Mouse (Mus musculus): Measurements from ENCODE around the gene 4933411K16Rik. TPM values are rescaled to one million over a fixed set of nuclear protein-coding genes. Genes with fewer than 3 reads are reported as not detected.

Gene 4933411K16Rik
- polyA plus RNA-seq, 1 experiment from 2014 or later, result not detected

DNA sequence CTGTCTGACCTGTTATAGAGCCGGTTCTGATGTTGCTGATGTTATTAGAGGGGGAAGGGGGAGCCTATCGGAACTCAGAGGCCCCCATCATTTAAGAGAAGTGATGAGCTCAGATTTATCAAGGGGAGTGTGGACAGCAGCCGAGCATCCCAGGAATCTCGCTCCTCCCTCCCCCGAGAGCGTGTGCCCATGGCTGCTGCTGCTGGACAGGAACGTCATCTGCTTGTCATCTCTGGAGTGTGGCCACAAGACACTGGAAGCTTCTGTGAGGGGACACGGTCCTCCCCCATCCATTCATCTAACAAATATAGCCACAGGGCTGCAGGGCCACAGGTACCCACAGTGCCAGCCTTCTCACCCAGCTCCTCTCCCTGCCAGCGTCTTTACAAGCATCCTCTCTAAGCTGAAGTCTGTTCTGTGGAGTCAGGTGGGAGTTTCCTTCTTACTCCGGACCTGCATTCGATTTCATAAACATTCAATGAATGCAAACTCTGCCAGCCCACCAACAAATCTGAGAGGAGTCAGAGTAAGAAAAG is 14.8 kb upstream of the 4933411K16Rik start:
- 84% methylated on average over 11 of the region's 11 CpGs for WGBS
- Histone ChIP-seq H3K9ac (no peak overlapping the region), H3K27me3 (replicated peaks) (no peaks in the 10 kb centered on the region)

GRCm38 (mm10) chr19:42038310-42038709 is 13.7 kb upstream of the 4933411K16Rik start:
- no peaks in the 10 kb centered on the region for H3K36me3 ChIP-seq (replicated peaks)
- no peak for ATAC-seq (replicated peaks)
- H3K27me3 ChIP-seq (replicated peaks), result no peaks in the 10 kb centered on the region
- H3K9me3 ChIP-seq, result no peaks in the 10 kb centered on the region
- peaks cover 3% of the 10 kb centered on the region; the same call in 1 of the 2 replicates for H3K4me1 ChIP-seq
- no peak overlapping the region for H3K4me3 ChIP-seq
- WGBS, result 93% methylated on average over 12 of the region's 12 CpGs
- H3K4me2 ChIP-seq, result no peak overlapping the region
- H3K9ac ChIP-seq, result no peak overlapping the region
- no peak overlapping the region for H3K27ac ChIP-seq

More for the DNA sequence above, 14.8 kb upstream of the 4933411K16Rik start:
- Histone ChIP-seq H3K4me3 (no peak overlapping the region), H3K9me3 (no peaks in the 10 kb centered on the region), H3K36me3 (replicated peaks) (no peaks in the 10 kb centered on the region), H3K27ac (no peak overlapping the region), H3K4me1 (peaks cover 3% of the 10 kb centered on the region; the same call in 1 of the 2 replicates), H3K4me2 (no peak overlapping the region)
- ATAC-seq (replicated peaks), result no peak

DNA sequence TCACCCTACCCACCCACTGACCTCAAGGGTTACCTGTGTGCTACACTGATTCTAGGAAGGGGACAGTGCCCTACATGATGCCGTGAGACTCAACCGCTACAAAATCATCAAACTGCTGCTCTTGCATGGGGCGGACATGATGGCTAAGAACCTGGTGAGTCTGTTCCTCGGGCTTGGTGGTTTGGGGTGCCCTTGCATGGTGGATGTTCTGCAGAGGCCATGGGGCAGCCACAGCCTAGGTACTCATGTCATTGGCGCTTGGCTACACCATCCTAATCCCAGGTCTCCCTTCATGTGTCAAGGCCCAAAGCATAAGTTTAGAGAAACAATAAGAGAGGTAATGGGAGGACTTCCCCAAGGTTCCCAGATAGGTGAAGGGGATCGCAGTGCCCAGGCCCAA is 8.1 kb upstream of the 4933411K16Rik start:
- Histone ChIP-seq H3K27ac (no peak overlapping the region), H3K4me2 (no peak overlapping the region), H3K9me3 (no peaks in the 10 kb centered on the region), H3K27me3 (replicated peaks) (no peaks in the 10 kb centered on the region), H3K36me3 (replicated peaks) (no peaks in the 10 kb centered on the region), H3K4me1 (no peaks in the 10 kb centered on the region), H3K4me3 (no peak overlapping the region), H3K9ac (no peak overlapping the region)
- 93% methylated on average over 6 of the region's 6 CpGs for WGBS
- no peak for ATAC-seq (replicated peaks)

GRCm38 (mm10) chr19:42045269-42046102 is 6.6 kb upstream of the 4933411K16Rik start, which contains the start of gene Hoga1:
TSS of gene Hoga1 (plus strand) at chr19:42045610.
- 26% methylated on average over 23 of the region's 23 CpGs for WGBS
- H3K9me3 ChIP-seq, result no peaks in the 10 kb centered on the region
- H3K36me3 ChIP-seq (replicated peaks), result no peaks in the 10 kb centered on the region
- H3K27me3 ChIP-seq (replicated peaks), result no peaks in the 10 kb centered on the region
- peak within 1 kb of the TSS; percentile 22 for H3K4me3 ChIP-seq
- peak; percentile 72 for ATAC-seq (replicated peaks)
- H3K27ac ChIP-seq, result no peak within 1 kb of the TSS
- no peaks in the 10 kb centered on the region for H3K4me1 ChIP-seq
- H3K9ac ChIP-seq, result no peak within 1 kb of the TSS; the same call in 1 of the 2 replicates
- H3K4me2 ChIP-seq, result peak within 1 kb of the TSS; percentile 42

DNA sequence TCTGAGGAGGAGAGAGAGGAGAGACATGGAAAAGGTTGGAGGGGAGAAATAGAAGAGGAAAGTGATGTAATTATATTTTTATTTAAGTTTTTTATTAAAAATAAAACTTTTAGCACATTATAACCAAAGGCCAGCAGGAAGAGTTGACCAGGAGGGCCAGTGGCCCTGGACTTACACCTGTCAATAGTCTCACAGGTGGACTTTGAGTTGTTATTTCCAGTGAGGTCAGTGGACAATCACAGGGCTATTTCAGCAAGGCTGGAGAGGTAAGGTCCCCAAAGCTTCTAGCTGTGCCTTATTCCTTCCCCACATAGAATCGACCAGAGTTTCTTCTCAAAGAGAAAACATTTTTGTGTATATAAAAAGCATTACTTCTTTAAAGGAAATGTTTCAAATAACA is 1.8 kb upstream of the 4933411K16Rik start:
- Histone ChIP-seq H3K4me1 (no peaks in the 10 kb centered on the region), H3K36me3 (replicated peaks) (no peaks in the 10 kb centered on the region)

GRCm38 (mm10) chr19:42051351-42051750 is 697 bp upstream of the 4933411K16Rik start:
- ATAC-seq (replicated peaks), result no peak
- Histone ChIP-seq H3K27ac (no peak overlapping the region), H3K9ac (no peak overlapping the region), H3K4me1 (no peaks in the 10 kb centered on the region), H3K27me3 (replicated peaks) (no peaks in the 10 kb centered on the region), H3K4me3 (no peak overlapping the region), H3K4me2 (no peak overlapping the region), H3K9me3 (no peaks in the 10 kb centered on the region), H3K36me3 (replicated peaks) (no peaks in the 10 kb centered on the region)
- WGBS, result 88% methylated on average over 3 of the region's 3 CpGs

More for the DNA sequence above, 1.8 kb upstream of the 4933411K16Rik start:
- 86% methylated on average over 1 of the region's 1 CpGs for WGBS
- Histone ChIP-seq H3K27ac (no peak overlapping the region), H3K9me3 (no peaks in the 10 kb centered on the region), H3K4me3 (no peak overlapping the region), H3K27me3 (replicated peaks) (no peaks in the 10 kb centered on the region), H3K9ac (no peak overlapping the region), H3K4me2 (no peak overlapping the region)
- ATAC-seq (replicated peaks), result no peak

DNA sequence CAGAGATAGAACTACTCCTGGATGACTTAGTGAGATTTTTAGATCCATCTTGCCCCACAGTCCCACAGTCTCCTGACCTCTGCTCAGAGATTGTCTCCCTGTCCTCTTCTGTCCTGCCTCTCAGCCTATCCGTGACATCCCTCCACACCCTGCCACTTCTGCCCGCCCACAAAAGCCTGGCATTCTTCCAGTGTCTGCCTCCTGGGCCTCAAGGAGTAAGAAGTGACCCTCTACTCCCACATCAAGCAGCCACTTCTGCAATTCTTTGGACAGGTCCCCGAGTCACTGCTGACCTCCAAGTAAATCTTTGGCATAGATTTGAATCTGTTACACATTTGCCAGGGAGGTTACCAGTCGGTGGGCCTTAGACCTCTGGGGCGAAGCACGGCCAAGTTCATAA is 2.2 kb downstream of the 4933411K16Rik start:
- 80% methylated on average over 6 of the region's 6 CpGs for WGBS
- Histone ChIP-seq H3K9ac (no peak overlapping the region), H3K27me3 (replicated peaks) (no peaks in the 10 kb centered on the region)

DNA sequence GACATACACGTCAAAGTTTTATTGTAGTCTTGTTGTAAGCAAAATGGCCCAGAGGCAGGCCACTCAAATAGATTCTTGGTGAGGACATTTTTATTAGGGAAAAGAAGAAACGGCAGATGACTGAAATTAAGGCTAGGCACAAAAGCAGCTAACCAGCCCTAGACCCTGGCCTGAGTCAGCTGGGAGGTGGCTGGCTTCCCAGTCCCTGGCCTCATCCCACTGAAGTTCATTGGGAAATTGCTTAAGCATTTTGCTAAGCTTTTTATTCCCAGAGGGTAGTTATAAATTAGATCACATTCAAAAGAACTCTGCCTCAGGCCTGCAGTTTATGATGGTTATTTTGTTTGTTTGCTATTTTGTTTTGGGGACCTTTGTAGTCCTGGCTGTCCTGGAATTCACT is 3.8 kb downstream of the 4933411K16Rik start:
- WGBS, result 82% methylated on average over 2 of the region's 2 CpGs

More for the DNA sequence above, 2.2 kb downstream of the 4933411K16Rik start:
- Histone ChIP-seq H3K36me3 (replicated peaks) (no peaks in the 10 kb centered on the region), H3K9me3 (no peaks in the 10 kb centered on the region), H3K4me3 (no peak overlapping the region), H3K4me2 (no peak overlapping the region), H3K27ac (no peak overlapping the region), H3K4me1 (no peaks in the 10 kb centered on the region)
- no peak for ATAC-seq (replicated peaks)

DNA sequence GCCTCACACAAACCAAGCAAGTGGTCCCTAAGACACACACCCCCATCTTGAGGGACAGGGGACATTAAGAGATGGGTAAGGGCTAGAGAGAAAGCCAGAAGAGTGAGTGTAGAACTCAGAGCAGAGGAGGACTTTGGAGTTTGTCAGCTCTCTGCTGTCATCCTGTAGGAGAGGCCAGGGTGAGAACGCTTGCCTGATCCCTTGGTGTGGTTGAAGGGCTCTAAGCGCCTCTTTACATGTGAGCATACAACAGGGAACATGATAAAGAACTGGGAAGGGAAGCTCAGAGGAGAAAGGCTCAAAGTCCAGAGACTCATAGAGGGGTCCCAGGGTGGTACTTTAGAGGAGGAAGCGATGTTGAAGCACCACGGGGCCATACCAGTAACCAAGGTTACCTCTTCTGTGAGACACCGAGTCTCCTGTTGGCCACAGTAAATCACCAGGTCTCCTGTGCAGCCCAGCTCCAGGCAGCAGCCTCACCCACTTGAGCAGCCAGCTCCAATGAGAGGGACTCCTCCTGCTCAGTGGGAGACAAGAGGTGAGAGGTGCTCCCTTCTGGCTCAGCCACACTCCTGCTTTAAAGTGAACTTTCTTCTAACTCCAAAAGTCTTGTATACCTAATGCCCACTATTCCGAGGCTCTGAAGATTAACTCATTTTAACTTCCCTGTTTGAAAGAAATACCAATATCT is 4.8 kb downstream of the 4933411K16Rik start:
- H3K36me3 ChIP-seq (replicated peaks), result no peaks in the 10 kb centered on the region
- no peak overlapping the region for H3K9ac ChIP-seq
- no peak overlapping the region for H3K27ac ChIP-seq
- 80% methylated on average over 6 of the region's 6 CpGs for WGBS
- H3K27me3 ChIP-seq (replicated peaks), result no peaks in the 10 kb centered on the region
- no peaks in the 10 kb centered on the region for H3K9me3 ChIP-seq
- no peak overlapping the region for H3K4me3 ChIP-seq
- ATAC-seq (replicated peaks), result no peak
- H3K4me1 ChIP-seq, result no peaks in the 10 kb centered on the region
- H3K4me2 ChIP-seq, result no peak overlapping the region

More for the DNA sequence above, 3.8 kb downstream of the 4933411K16Rik start:
- Histone ChIP-seq H3K9ac (no peak overlapping the region), H3K4me2 (no peak overlapping the region), H3K4me3 (no peak overlapping the region), H3K9me3 (no peaks in the 10 kb centered on the region), H3K4me1 (no peaks in the 10 kb centered on the region), H3K27ac (no peak overlapping the region), H3K36me3 (replicated peaks) (no peaks in the 10 kb centered on the region), H3K27me3 (replicated peaks) (no peaks in the 10 kb centered on the region)
- no peak for ATAC-seq (replicated peaks)

- Histone ChIP-seq H3K27me3 (replicated peaks) (no peaks in the 10 kb centered on the region), H3K4me2 (no peak overlapping the region), H3K4me1 (no peaks in the 10 kb centered on the region), H3K9ac (no peak overlapping the region), H3K4me3 (no peak overlapping the region), H3K9me3 (no peaks in the 10 kb centered on the region), H3K36me3 (replicated peaks) (no peaks in the 10 kb centered on the region), H3K27ac (no peak overlapping the region)
- WGBS, result 78% methylated on average over 7 of the region's 7 CpGs
- ATAC-seq (replicated peaks), result no peak
Observed at GRCm38 (mm10) chr19:42058426-42058825, 6.4 kb downstream of the 4933411K16Rik start.

DNA sequence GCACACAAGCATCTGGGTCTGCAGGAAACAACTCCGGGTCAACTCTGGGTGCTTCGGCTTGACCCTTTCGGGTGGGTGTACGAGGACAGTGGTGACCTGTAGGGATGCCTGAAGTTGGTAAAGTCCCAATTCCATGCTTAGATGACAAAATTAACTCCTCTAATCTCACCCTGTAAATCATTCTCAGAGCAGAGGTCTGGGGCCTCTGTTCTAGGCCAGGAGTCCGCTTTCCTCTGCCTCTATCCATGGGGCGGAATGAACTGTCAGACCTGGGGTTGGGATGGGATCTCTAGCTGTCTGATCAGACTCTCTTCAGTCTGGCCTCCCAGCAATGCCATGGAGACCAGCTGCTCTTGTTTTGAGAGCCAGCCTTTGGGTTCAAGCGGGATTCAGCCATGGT is 9.4 kb downstream of the 4933411K16Rik start:
- Histone ChIP-seq H3K9me3 (no peaks in the 10 kb centered on the region), H3K27ac (no peak overlapping the region), H3K36me3 (replicated peaks) (no peaks in the 10 kb centered on the region), H3K9ac (no peak overlapping the region), H3K4me2 (no peak overlapping the region), H3K27me3 (replicated peaks) (no peaks in the 10 kb centered on the region), H3K4me3 (no peak overlapping the region), H3K4me1 (no peaks in the 10 kb centered on the region)
- WGBS, result 90% methylated on average over 7 of the region's 7 CpGs
- ATAC-seq (replicated peaks), result no peak

- no peaks in the 10 kb centered on the region for H3K9me3 ChIP-seq
- no peak for ATAC-seq (replicated peaks)
- no peak overlapping the region for H3K9ac ChIP-seq
- H3K36me3 ChIP-seq (replicated peaks), result no peaks in the 10 kb centered on the region; the same call in 1 of the 2 replicates
- no peak overlapping the region for H3K4me2 ChIP-seq
- H3K27ac ChIP-seq, result no peak overlapping the region
- no peaks in the 10 kb centered on the region for H3K4me1 ChIP-seq
- H3K27me3 ChIP-seq (replicated peaks), result no peaks in the 10 kb centered on the region
- H3K4me3 ChIP-seq, result no peak overlapping the region
- 85% methylated on average over 11 of the region's 11 CpGs for WGBS
Observed at GRCm38 (mm10) chr19:42068441-42069240, 16.6 kb downstream of the 4933411K16Rik start.

All from midbrain, embryonic 15.5 days (tissue).